Mouse (Mus musculus): Measurements from ENCODE around the gene Pou4f1.

Gene Pou4f1

GRCm38 (mm10) chr14:104453824-104454223, 14.0 kb downstream of the Pou4f1 start:
- no peak for DNase-seq

GRCm38 (mm10) chr14:104434293-104434692, 33.5 kb downstream of the Pou4f1 start:
- DNase-seq, result no peak

GRCm38 (mm10) chr14:104430819-104431218, 37.0 kb downstream of the Pou4f1 start:
- no peak for DNase-seq

GRCm38 (mm10) chr14:104423688-104424470, 43.9 kb downstream of the Pou4f1 start:
- no peak for DNase-seq

All from spleen, adult 18-20 months (tissue).